Mouse (Mus musculus) lung, postnatal 0 days (tissue): ENCODE data around the gene Akt1.

Experiments used
- CTCF ChIP-seq: IDR thresholded peaks from 2 replicates; pipeline ENCODE4 v1.5.1; 2016; ENCODE audit warnings: antibody characterized with exemption, mild to moderate bottlenecking
- EP300 ChIP-seq: IDR thresholded peaks from 2 replicates; pipeline ENCODE4 v1.6.1; 2016; ENCODE audit warnings: antibody characterized with exemption, mild to moderate bottlenecking, control low read depth

DNA sequence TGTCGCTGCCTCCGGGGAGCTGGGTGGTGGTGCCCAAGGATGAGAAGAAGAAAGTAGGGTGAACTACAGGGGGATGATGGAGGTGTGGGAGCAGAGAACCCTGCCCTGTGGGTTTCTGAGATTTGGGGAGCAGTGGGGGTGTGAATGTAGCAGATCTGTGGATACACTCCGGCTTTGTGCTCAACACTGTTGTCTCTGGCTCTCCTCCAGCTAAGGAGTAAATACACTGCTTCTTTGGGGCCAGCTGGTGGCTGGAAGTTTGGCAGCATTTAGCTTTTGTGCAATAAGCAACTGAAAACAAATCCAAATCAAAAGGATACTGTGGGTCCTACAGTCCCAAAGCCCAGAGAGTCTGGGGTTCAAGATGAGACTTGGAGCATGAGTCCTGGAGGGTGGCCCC, 39.3 kb upstream of the Akt1 start:
- TF ChIP-seq CTCF (0 out of 2 replicates have a peak, but pooled peaks have one; percentile 6), EP300 (no peak)
